Mouse (Mus musculus) right cerebral cortex, postnatal 14 days (tissue): ENCODE results near the gene Hils1.
"Not testable (repeated sequence)": the region's sequence is repeated elsewhere in the genome, so short reads cannot be mapped to it uniquely, and the experiment has no call there.

Experiments used
- DNase-seq: peaks from one replicate; pipeline ENCODE4 v3.0.0; 2022

The Hils1 gene

GRCm38 (mm10) chr11:95006525-95007219, 39.3 kb downstream of the Hils1 start:
- peak; percentile 75 for DNase-seq

DNA sequence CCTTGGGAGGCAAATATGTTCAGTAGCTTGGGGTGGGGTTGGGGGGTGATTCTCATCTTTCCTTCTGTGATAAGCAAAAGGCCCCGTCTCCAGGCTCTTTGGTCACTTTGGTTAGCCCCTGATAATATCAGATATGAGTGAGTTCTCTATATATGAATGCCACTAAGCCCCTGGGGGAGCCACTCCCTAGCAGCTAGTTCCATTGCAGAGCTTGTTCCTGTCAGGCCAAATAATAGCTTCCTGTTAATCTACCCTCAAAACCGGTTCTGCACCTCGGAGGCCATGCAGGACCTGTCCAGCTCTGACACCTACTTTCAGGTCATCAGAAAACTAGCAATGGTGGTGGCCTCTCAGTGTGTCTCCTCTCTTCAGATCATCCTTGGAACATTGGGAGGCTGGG, 40.0 kb downstream of the Hils1 start:
- no peak for DNase-seq

- no peak for DNase-seq
These were observed 41.6 kb downstream of the Hils1 start for GRCm38 (mm10) chr11:95008661-95009628.

GRCm38 (mm10) chr11:95009629-95010014, 42.2 kb downstream of the Hils1 start, which contains the start of gene Samd14:
Gene Samd14 (plus strand): TSS chr11:95009879.
- DNase-seq, result peak; percentile 76

DNA sequence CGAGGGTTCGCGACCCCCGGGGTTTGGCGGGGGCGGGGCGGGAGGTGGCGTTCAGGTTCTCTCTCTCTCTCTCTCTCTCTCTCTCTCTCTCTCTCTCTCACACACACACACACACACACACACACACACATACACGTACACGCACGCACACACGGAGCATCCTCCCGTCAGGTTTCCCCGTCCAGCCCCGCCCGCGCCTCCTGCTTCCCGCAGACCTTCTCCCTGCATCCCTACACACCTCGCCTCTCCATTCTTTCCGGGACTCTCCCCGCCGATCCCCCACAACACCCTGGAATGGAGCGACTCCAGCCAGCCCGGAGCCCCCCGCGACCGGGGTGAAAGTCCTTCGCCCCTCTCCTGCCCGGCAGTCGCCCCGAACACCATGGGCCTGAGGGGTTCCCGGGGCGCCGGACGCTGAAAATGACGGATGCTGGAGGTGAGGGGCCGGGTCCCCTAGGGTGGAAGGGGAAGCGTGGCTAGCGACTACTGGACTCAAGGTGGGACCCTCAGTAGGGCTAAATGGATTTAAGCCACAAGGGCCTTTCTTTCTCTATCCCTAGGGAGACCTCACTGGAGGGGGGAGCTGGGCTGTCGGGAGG, 42.8 kb downstream of the Hils1 start:
- peak; percentile 76 for DNase-seq

- not testable (repeated sequence) for DNase-seq
These were observed 43.5 kb downstream of the Hils1 start for GRCm38 (mm10) chr11:95010841-95011403.

DNA sequence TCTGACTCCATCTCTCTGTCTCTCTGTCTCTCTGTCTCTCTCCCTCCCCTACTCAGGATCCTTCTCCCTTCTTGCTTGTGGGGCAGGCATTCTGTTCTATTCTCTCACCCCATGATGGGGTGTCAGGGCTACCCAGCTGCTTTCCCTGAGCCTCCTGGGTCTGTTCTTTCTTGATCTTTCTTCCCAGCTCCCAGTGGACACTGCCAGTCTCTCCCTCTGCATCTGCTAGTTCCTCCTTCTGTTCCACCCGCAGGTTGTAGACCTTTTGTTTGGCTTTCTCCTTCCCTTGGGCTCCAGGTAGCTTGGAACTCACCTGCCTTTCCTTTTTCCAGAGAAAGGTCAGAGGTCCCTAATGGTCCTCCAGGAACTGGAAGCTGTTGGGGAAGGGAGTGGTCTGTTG, 44.0 kb downstream of the Hils1 start:
- no peak for DNase-seq

DNA sequence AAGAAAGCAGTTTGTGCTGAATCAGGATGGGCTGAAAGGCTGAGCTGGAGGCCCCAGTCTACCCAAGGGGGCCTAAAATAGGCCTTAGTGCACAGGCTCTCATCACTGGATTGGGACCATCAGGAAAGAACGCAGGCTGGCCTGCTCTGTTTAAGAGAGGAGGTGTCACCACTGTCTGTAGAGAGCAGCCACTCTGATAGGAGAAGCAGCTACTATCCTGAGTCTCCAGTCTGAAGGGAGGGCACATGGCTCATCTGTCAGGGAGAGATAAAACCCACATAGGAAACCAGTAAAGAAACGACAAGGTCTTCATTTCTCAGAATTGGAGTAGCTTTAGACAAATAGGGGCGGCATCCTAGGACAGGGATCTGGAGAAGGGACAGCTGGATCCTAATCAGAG, 44.7 kb downstream of the Hils1 start:
- no peak for DNase-seq

DNA sequence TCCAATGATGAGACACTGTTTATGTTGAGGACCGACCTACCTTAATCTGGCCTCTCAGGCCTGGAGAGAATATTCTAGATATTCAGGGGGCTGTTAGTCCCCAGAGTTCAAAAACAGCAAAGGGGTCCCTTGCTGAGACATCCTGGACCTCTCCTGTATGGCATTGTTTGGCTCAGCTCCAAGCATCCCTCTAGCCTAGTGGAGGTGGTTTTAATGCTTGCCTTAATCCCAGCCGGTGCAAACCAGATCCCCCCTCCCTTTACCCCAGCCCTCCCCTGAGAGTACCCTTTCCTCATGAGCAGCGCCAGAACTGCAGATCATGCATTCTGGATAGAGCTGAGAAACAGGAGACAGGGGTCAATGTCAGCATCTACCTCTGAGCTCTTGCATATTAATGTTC, 45.1 kb downstream of the Hils1 start:
- no peak for DNase-seq

GRCm38 (mm10) chr11:95015484-95015883, 48.1 kb downstream of the Hils1 start:
- no peak for DNase-seq
